Mouse (Mus musculus) small intestine, adult 2 months (tissue): ENCODE results near the gene Stk40. TPM values are rescaled to one million over a fixed set of nuclear protein-coding genes. Genes with fewer than 3 reads are reported as not detected.

Source experiments
- H3K27ac ChIP-seq: fragments of 200-500 bp; 2 replicates; pipeline ENCODE4 v1.5.1; 2012; ENCODE audit warnings: low read depth, low read length, control low read depth, inconsistent platforms; ENCODE audit not compliant: insufficient read depth
- H3K27me3 ChIP-seq: fragments of 200-500 bp; 2 replicates; pipeline ENCODE4 v1.6.1; 2012; ENCODE audit warnings: mild to moderate bottlenecking, moderate library complexity, low read length, inconsistent platforms; ENCODE audit not compliant: control insufficient read depth, insufficient read depth
- H3K36me3 ChIP-seq: fragments of 200-500 bp; 2 replicates; pipeline ENCODE4 v1.6.1; 2012; ENCODE audit warnings: mild to moderate bottlenecking, low read length, control low read depth, inconsistent platforms; ENCODE audit not compliant: control insufficient read depth, insufficient read depth
- H3K4me1 ChIP-seq: fragments of 200-500 bp; 2 replicates; pipeline ENCODE4 v1.6.1; 2012; ENCODE audit warnings: low read length, inconsistent platforms, mixed read lengths; ENCODE audit not compliant: control insufficient read depth, insufficient read depth, insufficient read length
- H3K4me3 ChIP-seq: fragments of 200-500 bp; 2 replicates; pipeline ENCODE4 v1.5.1; 2012; ENCODE audit warnings: low read depth, mild to moderate bottlenecking, control low read depth, inconsistent platforms, low read length, moderate library complexity
- CTCF ChIP-seq: fragments of 200-500 bp; IDR thresholded peaks from 2 replicates; pipeline ENCODE4 v1.5.1; 2012; ENCODE audit warnings: low read depth, mild to moderate bottlenecking, control low read depth, inconsistent platforms, low read length, moderate library complexity, mixed read lengths; ENCODE audit not compliant: insufficient replicate concordance, insufficient read length; ENCODE audit errors: extremely low read depth
- POLR2A ChIP-seq: fragments of 200-500 bp; IDR thresholded peaks from 2 replicates; pipeline ENCODE4 v1.6.1; 2012; ENCODE audit warnings: low read depth, mild to moderate bottlenecking, control low read depth, inconsistent platforms, low read length, moderate library complexity
- WGBS: fragments of 180-500 bp; shearing (Covaris S2); methylation state at CpG from one replicate; pipeline ENCODE4 v1.1.7; 2018; 5-methylcytosine and 5-hydroxymethylcytosine counted together
- polyA plus RNA-seq: library from polyadenylated mRNA; depleted of rRNA; stranded (reverse); fragments of >200 nt; gene quantifications from 2 replicates; pipeline ENCODE4 v1.2.3, GENCODE M21; 2012

Stk40 gene
- polyA plus RNA-seq, 1 experiment: 24.0 TPM

GRCm38 (mm10) chr4:126067401-126068077, 36.2 kb upstream of the Stk40 start:
- Histone ChIP-seq H3K4me1 (no peaks in the 10 kb centered on the region), H3K27me3 (no peaks in the 10 kb centered on the region), H3K36me3 (no peaks in the 10 kb centered on the region), H3K4me3 (no peak overlapping the region), H3K27ac (no peak overlapping the region)
- no peak for TF ChIP-seq POLR2A
- no peak for TF ChIP-seq CTCF
- 63% methylated on average over 15 of the region's 15 CpGs for WGBS

DNA sequence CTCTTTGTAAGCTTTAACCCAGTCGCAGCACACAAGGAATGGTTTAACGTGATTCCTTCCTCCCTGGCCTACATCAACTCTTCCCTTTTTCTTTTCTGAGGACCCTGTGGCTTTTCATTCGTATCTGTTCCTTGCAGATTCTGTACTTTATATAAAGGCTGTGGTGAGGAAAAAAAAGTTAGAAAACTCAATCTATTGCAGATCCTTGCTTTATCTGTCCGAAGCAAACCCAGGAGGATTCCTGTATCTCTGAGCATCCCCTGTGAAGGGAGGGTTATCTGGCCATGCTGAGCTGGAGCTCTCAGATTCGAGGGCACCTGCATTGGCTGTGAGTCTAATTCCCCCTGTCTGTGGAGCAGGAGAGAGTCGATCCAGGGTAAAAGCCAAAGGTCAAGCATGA, 34.9 kb upstream of the Stk40 start:
- 84% methylated on average over 6 of the region's 6 CpGs for WGBS
- TF ChIP-seq POLR2A (no peak), CTCF (no peak)
- H3K36me3 ChIP-seq: no peaks in the 10 kb centered on the region
- H3K4me1 ChIP-seq: no peaks in the 10 kb centered on the region
- no peaks in the 10 kb centered on the region for H3K27me3 ChIP-seq
- no peak overlapping the region for H3K27ac ChIP-seq
- no peak overlapping the region for H3K4me3 ChIP-seq

DNA sequence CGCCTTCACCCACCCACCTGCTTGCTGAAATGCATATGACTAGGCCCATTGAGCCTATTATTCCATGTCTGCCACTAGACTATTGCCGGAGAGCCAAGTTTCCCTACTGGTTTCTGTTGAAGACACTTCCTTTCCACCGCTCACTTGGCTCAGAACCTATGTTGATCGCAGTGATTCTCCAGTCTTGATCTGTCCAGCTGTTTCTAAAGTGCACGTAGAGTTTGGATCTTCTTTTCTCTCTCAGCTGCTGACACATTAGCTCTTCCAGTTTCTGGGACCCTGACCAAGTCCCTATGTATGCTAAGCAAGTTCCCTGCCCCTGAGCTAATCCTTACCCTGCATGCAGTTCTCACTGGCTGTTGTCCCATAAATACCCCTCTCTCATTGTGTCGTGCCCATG, 25.9 kb upstream of the Stk40 start:
- Histone ChIP-seq H3K4me1 (no peaks in the 10 kb centered on the region), H3K27me3 (no peaks in the 10 kb centered on the region), H3K4me3 (no peak overlapping the region), H3K27ac (no peak overlapping the region), H3K36me3 (no peaks in the 10 kb centered on the region)
- TF ChIP-seq POLR2A: no peak
- TF ChIP-seq CTCF: no peak
- 75% methylated on average over 6 of the region's 6 CpGs for WGBS

DNA sequence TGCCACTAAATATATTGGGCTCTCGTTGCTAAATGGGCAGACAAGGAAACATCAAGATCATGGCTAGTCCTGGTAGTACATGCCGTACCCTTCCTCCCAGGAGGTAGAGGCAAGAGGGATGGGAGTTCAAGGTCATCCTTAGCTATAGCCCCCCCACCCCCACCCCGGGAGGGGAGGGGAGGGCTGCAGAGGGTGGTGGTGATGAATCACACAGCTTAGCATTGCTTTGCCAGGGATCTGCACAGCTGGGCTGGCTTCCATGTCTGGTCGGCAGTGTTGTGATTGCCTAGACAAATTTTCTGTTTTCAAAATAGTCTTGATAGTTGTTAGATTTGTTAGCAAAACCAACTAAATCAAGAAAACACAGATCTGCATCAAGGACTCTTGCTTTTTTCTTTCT, 24.5 kb upstream of the Stk40 start:
- Histone ChIP-seq H3K4me3 (no peak overlapping the region), H3K27me3 (no peaks in the 10 kb centered on the region), H3K27ac (no peak overlapping the region), H3K36me3 (no peaks in the 10 kb centered on the region), H3K4me1 (no peaks in the 10 kb centered on the region)
- 76% methylated on average over 4 of the region's 4 CpGs for WGBS
- TF ChIP-seq POLR2A (no peak), CTCF (no peak)

GRCm38 (mm10) chr4:126081601-126082000, 22.2 kb upstream of the Stk40 start:
- Histone ChIP-seq H3K4me1 (no peaks in the 10 kb centered on the region), H3K36me3 (no peaks in the 10 kb centered on the region), H3K4me3 (no peak overlapping the region), H3K27me3 (no peaks in the 10 kb centered on the region), H3K27ac (no peak overlapping the region)
- 97% methylated on average over 1 of the region's 1 CpGs for WGBS
- no peak for TF ChIP-seq POLR2A
- no peak for TF ChIP-seq CTCF

DNA sequence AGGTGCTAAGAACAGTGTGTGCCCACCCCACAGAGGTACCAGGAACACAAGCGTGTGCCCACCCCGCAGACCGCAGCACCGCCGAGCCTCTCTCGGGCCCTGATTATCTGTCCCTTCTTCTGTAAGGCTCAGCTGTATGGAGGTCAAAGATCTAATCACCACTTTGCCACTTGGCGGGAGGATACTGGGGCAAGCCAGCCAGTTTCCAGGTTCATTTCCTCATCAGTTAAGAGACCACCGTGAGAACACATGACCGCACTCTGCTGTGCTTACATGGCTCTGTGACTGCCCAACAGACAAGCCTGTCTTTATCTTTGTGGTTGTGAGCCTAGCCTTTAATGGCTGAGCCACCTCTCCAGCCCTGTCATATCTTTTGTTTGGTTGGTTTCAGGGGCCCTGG, 20.7 kb upstream of the Stk40 start:
- 78% methylated on average over 9 of the region's 9 CpGs for WGBS
- H3K27me3 ChIP-seq: no peaks in the 10 kb centered on the region
- no peak overlapping the region for H3K4me3 ChIP-seq
- TF ChIP-seq CTCF (no peak), POLR2A (no peak)
- no peaks in the 10 kb centered on the region for H3K4me1 ChIP-seq
- H3K27ac ChIP-seq: no peak overlapping the region
- no peaks in the 10 kb centered on the region for H3K36me3 ChIP-seq

DNA sequence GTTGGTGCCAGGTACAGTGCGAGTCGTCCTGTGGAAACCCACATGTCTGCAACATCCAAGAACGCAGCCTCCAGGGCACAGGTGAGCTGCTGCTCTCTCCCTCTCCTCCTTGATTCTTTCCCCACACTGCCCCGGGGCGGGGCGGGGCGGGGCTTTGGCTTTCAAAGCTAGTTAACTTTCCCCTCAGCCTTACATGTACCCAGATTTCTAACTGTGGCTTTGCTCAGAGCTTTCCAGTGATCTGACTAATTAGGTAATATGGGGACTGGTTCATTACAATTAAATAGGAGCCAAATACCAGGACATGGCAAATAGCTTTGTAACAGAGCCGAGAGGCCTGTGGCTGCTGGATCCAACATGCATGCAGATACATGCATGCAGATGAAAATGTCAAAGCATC, 19.4 kb upstream of the Stk40 start:
- no peaks in the 10 kb centered on the region for H3K4me1 ChIP-seq
- H3K36me3 ChIP-seq: no peaks in the 10 kb centered on the region
- TF ChIP-seq POLR2A (no peak), CTCF (no peak)
- H3K27ac ChIP-seq: no peak overlapping the region
- no peak overlapping the region for H3K4me3 ChIP-seq
- no peaks in the 10 kb centered on the region for H3K27me3 ChIP-seq
- 63% methylated on average over 8 of the region's 8 CpGs for WGBS
